Mouse (Mus musculus) embryonic stem cell, embryonic (primary cell): ENCODE data around the gene Plac8.

Source experiments
- CTCF ChIA-PET, 4 experiments: fragments of 300-600 bp in 2 of 4; fragments of 350-600 bp in 2 of 4; sonication (Branson Sonifier 250); formaldehyde crosslinking; loops; one replicate each; lab custom pipeline; 2022; ENCODE audit warnings: inconsistent platforms in 2 of 4; lab: Charles Lee
- POLR2A ChIA-PET, 4 experiments: fragments of 300-600 bp in 2 of 4; fragments of 350-600 bp in 2 of 4; sonication (Branson Sonifier 250); formaldehyde crosslinking; loops; one replicate each; lab custom pipeline; 2022; ENCODE audit warnings: antibody characterized with exemption in 4 of 4, inconsistent platforms in 1 of 4; lab: Charles Lee

Plac8 gene

GRCm38 (mm10) chr5:100572069-100572468, at the start of gene Plac8:
Gene Plac8, minus strand, starts transcription at chr5:100572245.
- ChIA-PET CTCF (interaction anchor here in 3 of 4 experiments (0.6 to 1.1 kb wide), 3 partner anchors 35 to 654 kb away, joined by 3 to 4 read pairs (median 3); no protein-coding TSS in a partner anchor), POLR2A (interaction anchor here in 2 of 4 experiments (0.6 to 0.9 kb wide), 2 partner anchors 9 to 114 kb away, joined by 3 to 5 read pairs; no protein-coding TSS in a partner anchor)

DNA sequence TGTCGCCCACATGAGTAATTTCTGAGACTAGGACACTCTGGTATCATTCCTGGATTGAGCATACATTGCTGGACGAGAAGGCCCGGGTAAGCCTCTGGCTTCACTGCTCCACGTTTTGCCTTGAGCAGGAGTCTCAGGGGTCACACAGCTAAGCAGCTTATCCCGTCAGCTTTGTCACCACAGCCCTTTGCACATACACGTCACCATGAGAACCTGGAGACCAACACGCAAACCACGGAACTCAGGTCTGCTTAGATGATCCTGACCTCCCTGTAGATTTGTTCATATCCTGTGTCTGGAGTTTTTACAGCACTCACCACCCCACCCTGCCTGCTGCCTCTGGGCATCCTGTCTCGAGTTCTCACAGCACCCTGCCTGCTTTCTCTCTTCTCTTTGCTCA, 48.9 kb upstream of the Plac8 start:
- ChIA-PET CTCF (no interaction called here), POLR2A (no interaction called here)

- POLR2A ChIA-PET, result interaction anchor here in 1 of 4 experiments (1.0 kb wide), 1 partner anchor 586 kb away, joined by 3 read pairs; no protein-coding TSS in a partner anchor
- CTCF ChIA-PET, result no interaction called here
Measured at GRCm38 (mm10) chr5:100619586-100620275, 47.7 kb upstream of the Plac8 start.

DNA sequence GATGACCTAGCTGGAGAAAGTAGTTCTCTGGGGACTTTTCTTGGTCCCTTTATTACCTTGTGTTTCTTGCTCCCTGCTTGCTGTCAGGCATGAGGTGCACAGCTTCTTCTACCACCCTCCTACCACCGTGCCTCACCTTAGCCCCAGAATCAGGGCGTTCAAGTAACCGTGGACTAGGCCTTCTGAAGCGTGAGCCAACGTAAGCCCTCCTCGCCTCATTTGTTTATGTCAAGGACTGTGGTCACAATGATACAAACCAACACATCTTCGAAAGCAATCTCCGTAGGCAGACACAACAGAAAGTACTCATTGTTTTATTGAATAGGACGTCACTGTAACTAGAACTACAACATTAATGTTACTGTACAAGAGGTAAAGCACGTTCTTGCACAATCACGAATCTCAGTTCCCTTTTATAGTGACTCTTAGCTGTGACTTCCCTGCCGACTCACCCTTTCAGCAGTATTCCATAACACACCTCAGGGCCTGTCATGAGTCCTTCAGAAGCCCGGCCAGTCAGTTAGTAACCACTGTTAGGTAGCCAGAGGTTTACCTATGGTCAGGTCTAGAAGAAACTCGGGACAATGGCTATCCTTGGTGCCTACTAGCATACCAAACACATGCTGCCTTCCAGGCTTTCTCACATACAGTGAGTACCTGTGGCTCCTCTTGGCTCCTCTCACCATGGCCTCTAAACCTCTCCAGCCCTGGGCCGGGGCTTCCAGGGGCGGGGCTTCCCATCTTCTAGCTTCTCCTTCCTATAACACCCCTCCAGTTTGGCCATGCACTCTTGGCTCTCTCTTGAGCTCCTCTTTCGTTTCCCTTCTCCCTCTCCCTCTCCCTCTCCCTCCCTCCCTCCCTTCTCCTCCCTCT, 42.1 kb upstream of the Plac8 start:
- ChIA-PET CTCF (interaction anchor here in 1 of 4 experiments (0.6 kb wide), 1 partner anchor 92 kb away, joined by 4 read pairs; no protein-coding TSS in a partner anchor), POLR2A (no interaction called here)

GRCm38 (mm10) chr5:100607868-100608267, 35.8 kb upstream of the Plac8 start:
- ChIA-PET POLR2A (no interaction called here), CTCF (interaction anchor here in 1 of 4 experiments (0.6 kb wide), 1 partner anchor 1318 kb away, joined by 3 read pairs; no protein-coding TSS in a partner anchor)

GRCm38 (mm10) chr5:100607090-100607762, 35.2 kb upstream of the Plac8 start:
- ChIA-PET CTCF (interaction anchor here in 1 of 4 experiments (0.6 kb wide), 1 partner anchor 1318 kb away, joined by 3 read pairs; no protein-coding TSS in a partner anchor), POLR2A (no interaction called here)

GRCm38 (mm10) chr5:100605828-100606229, 33.8 kb upstream of the Plac8 start:
- ChIA-PET POLR2A (no interaction called here), CTCF (no interaction called here)

- POLR2A ChIA-PET, result no interaction called here
- CTCF ChIA-PET, result no interaction called here
Measured at GRCm38 (mm10) chr5:100604061-100604460, 32.0 kb upstream of the Plac8 start.

DNA sequence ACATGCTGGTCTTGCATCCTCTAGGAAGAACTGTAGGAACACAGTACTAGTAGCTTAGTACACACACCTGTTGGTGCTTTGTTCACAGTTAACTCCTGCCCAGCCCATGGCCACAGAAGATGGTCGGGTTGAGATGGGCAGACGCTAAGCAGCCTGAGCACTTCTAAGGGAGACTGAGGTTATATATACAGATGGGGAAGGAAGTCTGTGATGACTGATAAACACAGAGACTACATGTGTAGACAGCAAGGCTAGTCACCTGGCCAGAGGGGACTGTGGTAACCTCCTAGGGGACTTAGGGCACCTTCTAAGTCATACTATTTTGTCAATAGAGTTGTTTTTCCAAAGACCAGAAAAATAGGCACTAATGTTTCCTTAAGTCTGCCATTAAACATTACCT, 29.8 kb upstream of the Plac8 start:
- ChIA-PET POLR2A (no interaction called here), CTCF (no interaction called here)

DNA sequence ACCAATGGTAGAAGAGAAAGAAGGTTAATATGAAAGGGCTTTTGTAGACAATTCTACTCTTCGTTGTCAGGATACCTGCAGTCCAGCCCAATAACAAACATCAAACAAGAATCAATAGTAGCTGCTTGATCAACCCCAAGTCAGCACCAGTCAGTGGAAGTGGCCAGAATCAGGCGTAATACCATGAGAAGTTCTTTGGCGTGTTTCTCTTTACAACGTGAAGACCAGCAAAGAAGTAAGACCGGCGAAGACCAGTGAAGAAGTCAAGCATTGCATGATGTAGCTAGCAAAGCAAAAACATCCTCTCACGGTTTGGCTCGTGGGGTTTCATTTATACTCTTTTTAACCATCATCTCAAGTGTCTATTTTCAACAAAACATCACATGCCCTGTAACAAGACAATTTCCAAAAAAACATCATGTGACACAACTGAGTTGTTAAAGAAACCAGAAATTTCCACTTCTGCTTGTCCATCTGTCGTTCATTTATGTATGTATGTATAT, 27.0 kb upstream of the Plac8 start:
- CTCF ChIA-PET, result no interaction called here
- POLR2A ChIA-PET, result no interaction called here

- POLR2A ChIA-PET, result interaction anchor here in 1 of 4 experiments (1.5 kb wide), 1 partner anchor 16 kb away, joined by 3 read pairs; no protein-coding TSS in a partner anchor
- CTCF ChIA-PET, result no interaction called here
Measured at GRCm38 (mm10) chr5:100597886-100598485, 25.9 kb upstream of the Plac8 start.

GRCm38 (mm10) chr5:100595999-100596398, 24.0 kb upstream of the Plac8 start:
- ChIA-PET CTCF (no interaction called here), POLR2A (no interaction called here)

DNA sequence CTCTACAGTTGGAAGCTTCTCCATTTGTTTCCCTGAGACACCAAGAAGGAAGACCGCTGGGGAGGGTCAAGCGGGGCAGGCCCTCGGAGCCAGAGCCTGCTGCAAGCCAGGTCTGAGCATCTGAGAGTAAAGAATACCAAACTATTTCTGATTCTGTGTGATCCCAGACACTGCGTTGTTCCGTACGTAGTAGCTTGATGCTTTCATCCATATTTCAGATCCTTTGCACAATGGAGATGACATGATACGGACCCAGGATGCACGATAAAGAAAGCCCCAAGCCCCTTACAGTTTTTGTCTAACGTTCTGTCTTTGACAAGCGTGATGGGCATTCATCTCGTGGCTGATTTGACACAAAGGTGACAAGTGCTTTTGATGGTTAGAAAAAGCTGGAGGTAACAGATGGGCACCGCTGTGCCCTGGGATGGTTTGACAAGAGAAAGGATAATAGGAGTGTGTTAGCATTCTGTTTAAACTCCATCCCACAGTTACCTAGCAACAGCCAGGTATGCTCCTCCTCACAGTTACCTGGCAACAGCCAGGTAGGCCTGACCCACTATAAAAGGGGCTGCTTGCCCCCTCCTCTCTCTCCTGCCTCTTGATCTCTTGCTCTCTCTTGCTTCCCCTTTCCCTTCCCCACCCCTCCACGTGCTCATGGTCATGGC, 22.9 kb upstream of the Plac8 start:
- ChIA-PET POLR2A (no interaction called here), CTCF (no interaction called here)

GRCm38 (mm10) chr5:100590505-100590904, 18.5 kb upstream of the Plac8 start:
- POLR2A ChIA-PET, result no interaction called here
- CTCF ChIA-PET, result no interaction called here

DNA sequence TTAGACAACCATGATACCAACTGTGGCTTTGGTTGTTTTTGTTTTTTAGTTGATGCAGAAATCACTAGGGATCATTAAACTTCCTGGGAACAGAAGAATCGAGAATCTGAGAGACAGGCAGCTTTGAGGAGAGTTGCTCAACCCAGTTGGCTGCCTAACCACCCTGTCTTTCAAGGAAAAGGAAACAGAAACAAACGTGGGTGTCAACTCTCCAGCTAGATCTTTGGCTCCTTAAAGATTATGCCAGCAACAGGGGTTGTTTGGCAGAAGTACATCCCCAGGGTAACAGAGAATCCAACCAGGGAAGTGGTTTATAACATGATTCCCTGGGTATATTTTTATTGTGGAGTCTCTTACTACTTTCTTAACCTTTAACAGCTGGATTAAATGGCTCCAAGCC, 15.6 kb upstream of the Plac8 start:
- ChIA-PET POLR2A (no interaction called here), CTCF (no interaction called here)

GRCm38 (mm10) chr5:100587136-100587535, 15.1 kb upstream of the Plac8 start:
- ChIA-PET CTCF (no interaction called here), POLR2A (no interaction called here)

DNA sequence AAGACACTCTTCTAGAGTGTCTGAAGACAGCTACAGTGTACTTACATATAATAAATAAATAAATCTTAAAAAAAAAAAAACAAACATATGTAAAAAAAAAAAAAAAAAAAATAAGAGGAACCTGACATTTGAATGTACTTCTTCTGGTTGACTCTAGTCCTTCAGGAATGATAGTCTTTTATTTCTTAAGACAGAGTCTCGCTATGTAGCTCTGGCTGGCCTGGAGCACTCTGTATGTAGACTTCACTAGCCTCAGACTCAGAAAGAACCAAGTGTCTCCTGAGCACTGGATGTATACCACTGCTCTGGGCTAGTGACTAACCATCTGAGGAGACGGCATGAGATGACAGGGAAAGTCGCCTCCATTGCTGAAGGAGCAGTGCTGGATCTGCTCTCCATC, 13.6 kb upstream of the Plac8 start:
- POLR2A ChIA-PET, result interaction anchor here in 2 of 4 experiments (0.6 to 0.9 kb wide), 2 partner anchors 29 to 504 kb away, joined by 3 read pairs; no protein-coding TSS in a partner anchor
- CTCF ChIA-PET, result interaction anchor here in 1 of 4 experiments (0.6 kb wide), 1 partner anchor 73 kb away, joined by 6 read pairs; no protein-coding TSS in a partner anchor

DNA sequence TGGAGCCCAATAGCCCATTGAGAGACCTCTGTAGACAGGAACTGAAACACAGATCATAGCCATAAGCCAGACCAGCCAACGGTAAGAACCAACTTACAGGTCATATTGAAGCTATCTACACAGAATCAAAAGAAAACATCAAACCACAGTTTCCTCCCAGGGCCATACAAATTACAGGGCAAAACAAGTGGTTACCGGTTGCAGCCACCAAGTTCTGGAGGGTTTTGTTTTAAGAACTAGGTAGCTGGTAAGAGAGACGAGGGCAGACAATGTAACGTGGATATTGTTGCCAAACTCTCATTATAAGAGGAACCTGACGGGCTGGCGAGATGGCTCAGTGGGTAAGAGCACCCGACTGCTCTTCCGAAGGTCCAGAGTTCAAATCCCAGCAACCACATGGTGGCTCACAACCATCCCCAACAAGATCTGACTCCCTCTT, 13.2 kb upstream of the Plac8 start:
- POLR2A ChIA-PET, result interaction anchor here in 2 of 4 experiments (0.6 to 0.9 kb wide), 2 partner anchors 28 to 504 kb away, joined by 3 read pairs; no protein-coding TSS in a partner anchor
- CTCF ChIA-PET, result interaction anchor here in 1 of 4 experiments (0.6 kb wide), 1 partner anchor 73 kb away, joined by 6 read pairs; no protein-coding TSS in a partner anchor
